Mouse (Mus musculus): ENCODE results near the gene Mlxipl. TPM values are rescaled to one million over a fixed set of nuclear protein-coding genes. Genes with fewer than 3 reads are reported as not detected.

Gene Mlxipl
- polyA plus RNA-seq, 1 experiment from 2014 or later: 3.9 TPM

DNA sequence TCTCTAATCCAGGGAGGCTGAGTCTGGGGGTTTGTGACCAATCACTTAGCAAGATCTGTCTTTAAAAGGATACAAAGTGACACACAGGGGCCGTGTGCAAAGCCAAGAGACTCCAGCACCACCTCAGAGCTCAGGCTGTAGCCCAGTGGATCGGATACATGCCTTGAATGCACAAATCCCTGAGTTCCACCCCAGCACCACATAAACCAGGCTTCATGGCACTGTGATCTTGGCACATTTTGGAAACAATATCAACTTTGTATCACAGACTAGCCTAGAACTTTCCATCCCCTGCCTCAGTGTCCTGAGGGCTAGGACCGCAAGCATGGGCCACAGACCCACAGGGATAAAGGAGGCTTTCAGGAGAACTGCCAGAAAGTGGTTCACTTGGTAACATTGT is 23.7 kb upstream of the Mlxipl start:
- no peak for ATAC-seq (ENCODE audit: insufficient number of reproducible peaks, insufficient read depth, low FRiP score, low TSS enrichment, low read depth)
- Histone ChIP-seq H3K9me3 (no peaks in the 10 kb centered on the region), H3K9ac (0 out of 2 replicates have a peak overlapping the region, but pooled peaks have one; percentile 11), H3K4me2 (peak overlapping the region; percentile 95; the same call in 1 of the 2 replicates), H3K4me3 (peak overlapping the region; percentile 12), H3K4me1 (peaks cover 22% of the 10 kb centered on the region), H3K36me3 (peaks cover 48% of the 10 kb centered on the region), H3K27me3 (no peaks in the 10 kb centered on the region), H3K27ac (no peak overlapping the region)
- WGBS: 91% methylated on average over 3 of the region's 3 CpGs

GRCm38 (mm10) chr5:135070448-135070847 is 19.2 kb upstream of the Mlxipl start:
- 91% methylated on average over 3 of the region's 3 CpGs for whole genome bisulfite sequencing
- H3K4me2 ChIP-seq: no peak overlapping the region
- no peaks in the 10 kb centered on the region for H3K27me3 ChIP-seq
- H3K9me3 ChIP-seq: no peaks in the 10 kb centered on the region
- no peak overlapping the region for H3K27ac ChIP-seq
- H3K9ac ChIP-seq: no peak overlapping the region
- peaks cover 18% of the 10 kb centered on the region for H3K4me1 ChIP-seq
- H3K4me3 ChIP-seq: no peak overlapping the region
- ATAC-seq (ENCODE audit: insufficient number of reproducible peaks, insufficient read depth, low FRiP score, low TSS enrichment, low read depth): no peak
- peaks cover 59% of the 10 kb centered on the region for H3K36me3 ChIP-seq

DNA sequence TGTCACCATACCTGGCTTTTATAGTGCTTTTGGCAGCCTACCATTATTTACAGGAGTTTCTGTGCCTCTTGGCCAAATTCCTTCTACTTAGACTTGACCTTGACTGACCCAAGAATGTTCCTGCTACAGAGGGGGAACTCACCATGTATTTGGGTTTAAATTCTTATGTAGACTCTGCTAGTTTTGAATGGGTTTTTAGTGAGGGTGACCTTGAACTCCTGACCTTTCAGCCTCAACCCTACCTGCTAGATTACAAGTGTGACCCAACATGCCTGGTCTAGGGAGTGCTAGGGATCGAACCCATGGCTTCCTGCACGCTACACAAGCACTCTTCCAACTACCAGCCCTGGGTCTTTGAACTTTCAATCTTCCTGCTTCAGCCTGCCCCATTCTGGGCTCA is 17.6 kb upstream of the Mlxipl start:
- Histone ChIP-seq H3K4me3 (no peak overlapping the region), H3K36me3 (peaks cover 51% of the 10 kb centered on the region), H3K27me3 (no peaks in the 10 kb centered on the region), H3K27ac (no peak overlapping the region), H3K9ac (no peak overlapping the region), H3K9me3 (no peaks in the 10 kb centered on the region), H3K4me2 (no peak overlapping the region), H3K4me1 (peaks cover 21% of the 10 kb centered on the region)
- ATAC-seq (ENCODE audit: insufficient number of reproducible peaks, insufficient read depth, low FRiP score, low TSS enrichment, low read depth): no peak
- 97% methylated on average over 2 of the region's 2 CpGs for WGBS

- no peak for ATAC-seq (ENCODE audit: insufficient number of reproducible peaks, insufficient read depth, low FRiP score, low TSS enrichment, low read depth)
- Histone ChIP-seq H3K36me3 (peaks cover 44% of the 10 kb centered on the region), H3K27me3 (no peaks in the 10 kb centered on the region), H3K27ac (no peak overlapping the region), H3K9me3 (no peaks in the 10 kb centered on the region), H3K4me3 (no peak overlapping the region), H3K4me2 (no peak overlapping the region), H3K4me1 (peaks cover 23% of the 10 kb centered on the region), H3K9ac (no peak overlapping the region; the same call in 1 of the 2 replicates)
- 64% methylated on average over 6 of the region's 6 CpGs for WGBS
These were observed 17.0 kb upstream of the Mlxipl start for GRCm38 (mm10) chr5:135072720-135073119.

GRCm38 (mm10) chr5:135073349-135074150 is 16.1 kb upstream of the Mlxipl start:
- no peak overlapping the region for H3K27ac ChIP-seq
- no peak overlapping the region for H3K4me3 ChIP-seq
- H3K27me3 ChIP-seq: no peaks in the 10 kb centered on the region
- H3K9ac ChIP-seq: peak overlapping the region; percentile 67
- H3K4me2 ChIP-seq: peak overlapping the region; percentile 40
- H3K4me1 ChIP-seq: peaks cover 23% of the 10 kb centered on the region
- no peak for ATAC-seq (ENCODE audit: insufficient number of reproducible peaks, insufficient read depth, low FRiP score, low TSS enrichment, low read depth)
- no peaks in the 10 kb centered on the region for H3K9me3 ChIP-seq
- 23% methylated on average over 26 of the region's 26 CpGs for WGBS
- H3K36me3 ChIP-seq: peaks cover 36% of the 10 kb centered on the region

DNA sequence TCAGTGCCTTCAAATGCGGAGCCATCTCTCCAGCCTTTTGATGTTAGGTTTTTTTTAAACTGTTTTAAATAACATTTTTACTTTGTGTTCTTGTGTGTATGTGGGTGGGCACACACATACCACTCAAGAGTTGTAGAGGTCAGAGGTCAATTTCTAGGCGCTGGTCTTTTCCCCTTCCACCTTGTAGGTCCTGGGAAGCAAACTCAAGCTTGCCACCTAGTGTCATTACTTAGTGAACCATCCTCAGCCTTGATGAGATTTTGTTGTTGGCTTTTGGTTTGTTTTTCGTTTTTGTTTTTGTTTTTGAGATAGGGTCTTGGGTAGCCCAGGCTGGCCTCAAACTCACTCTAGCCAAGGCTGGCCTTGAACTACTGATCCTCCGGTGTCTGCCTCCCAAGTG is 14.0 kb upstream of the Mlxipl start:
- Histone ChIP-seq H3K4me2 (no peak overlapping the region), H3K36me3 (peaks cover 33% of the 10 kb centered on the region), H3K4me3 (no peak overlapping the region), H3K4me1 (peaks cover 23% of the 10 kb centered on the region), H3K27me3 (no peaks in the 10 kb centered on the region), H3K27ac (no peak overlapping the region), H3K9ac (no peak overlapping the region), H3K9me3 (no peaks in the 10 kb centered on the region)
- 73% methylated on average over 4 of the region's 4 CpGs for WGBS
- no peak for ATAC-seq (ENCODE audit: insufficient number of reproducible peaks, insufficient read depth, low FRiP score, low TSS enrichment, low read depth)

- no peak for ATAC-seq (ENCODE audit: insufficient number of reproducible peaks, insufficient read depth, low FRiP score, low TSS enrichment, low read depth)
- Histone ChIP-seq H3K9ac (peak overlapping the region; percentile 99; the same call in 1 of the 2 replicates), H3K4me1 (peaks cover 23% of the 10 kb centered on the region), H3K4me3 (peak overlapping the region; percentile 16), H3K27ac (peak overlapping the region; percentile 91; the same call in 1 of the 2 replicates), H3K4me2 (peak overlapping the region; percentile 71), H3K9me3 (no peaks in the 10 kb centered on the region), H3K27me3 (no peaks in the 10 kb centered on the region), H3K36me3 (peaks cover 29% of the 10 kb centered on the region)
- 89% methylated on average over 14 of the region's 14 CpGs for WGBS
These were observed 13.3 kb upstream of the Mlxipl start for GRCm38 (mm10) chr5:135076368-135076767.

- peak overlapping the region; percentile 71 for H3K4me2 ChIP-seq
- 16% methylated on average over 14 of the region's 14 CpGs for WGBS
- peak overlapping the region; percentile 91 for H3K27ac ChIP-seq
- H3K9me3 ChIP-seq: no peaks in the 10 kb centered on the region
- peak; percentile 44 for ATAC-seq (ENCODE audit: insufficient number of reproducible peaks, insufficient read depth, low FRiP score, low TSS enrichment, low read depth)
- H3K36me3 ChIP-seq: peaks cover 26% of the 10 kb centered on the region
- H3K9ac ChIP-seq: peak overlapping the region; percentile 99
- H3K27me3 ChIP-seq: no peaks in the 10 kb centered on the region
- peaks cover 23% of the 10 kb centered on the region for H3K4me1 ChIP-seq
- H3K4me3 ChIP-seq: peak overlapping the region; percentile 98
These were observed 12.7 kb upstream of the Mlxipl start for GRCm38 (mm10) chr5:135076931-135077505.

DNA sequence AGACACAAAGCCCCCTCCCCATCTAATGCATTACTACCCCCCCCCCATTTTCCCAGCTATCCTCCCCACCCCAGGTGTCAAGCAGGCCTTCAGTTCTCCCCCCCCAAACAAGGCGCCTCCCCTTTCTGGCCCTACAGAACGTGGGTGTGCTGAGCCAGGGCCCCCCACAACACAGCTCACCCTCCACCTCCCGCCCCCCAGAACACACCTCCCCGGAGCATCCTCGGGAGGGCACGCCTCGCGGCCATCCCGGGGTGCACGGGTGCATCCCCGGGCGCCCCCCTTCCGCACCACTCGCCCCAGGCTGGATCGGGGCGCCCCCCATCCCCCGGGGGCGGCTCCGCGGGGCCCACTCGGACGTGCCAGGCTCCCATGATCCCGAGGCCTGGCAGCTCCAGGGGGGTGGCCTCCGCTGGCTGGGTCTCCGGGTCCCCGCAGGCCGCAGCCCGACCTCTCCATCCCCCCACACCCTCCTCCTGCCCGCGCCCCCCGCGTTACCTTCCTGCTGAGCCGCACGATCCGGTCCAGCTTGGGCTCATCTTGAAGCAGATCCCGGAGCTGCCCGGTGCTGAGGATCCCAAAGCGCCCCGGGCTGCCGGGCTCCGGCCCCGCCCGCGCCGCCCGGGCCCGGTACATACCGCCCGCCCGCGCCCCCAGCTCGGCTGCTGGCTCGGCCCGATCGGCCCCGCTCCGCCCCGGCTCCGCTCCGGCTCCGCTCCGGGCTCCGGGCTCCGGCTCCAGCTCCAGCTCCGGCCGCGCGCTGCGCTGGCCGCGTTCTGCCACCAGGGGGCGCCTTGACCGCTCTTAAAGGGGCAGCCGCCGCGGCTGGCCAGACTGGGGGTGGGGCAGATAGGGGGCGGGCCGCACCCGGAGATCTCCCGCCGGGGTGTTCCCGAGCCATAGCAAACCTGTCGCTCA is 11.9 kb upstream of the Mlxipl start, which contains the start of gene Vps37d:
Gene Vps37d (minus strand): TSS at position 703 of the 918 bp plus-strand sequence.
- Histone ChIP-seq H3K4me1 (peaks cover 23% of the 10 kb centered on the region), H3K27ac (peak within 1 kb of the TSS; percentile 91), H3K36me3 (peaks cover 18% of the 10 kb centered on the region), H3K9ac (peak within 1 kb of the TSS; percentile 99), H3K27me3 (no peaks in the 10 kb centered on the region), H3K4me3 (peak within 1 kb of the TSS; percentile 98), H3K4me2 (peak within 1 kb of the TSS; percentile 71), H3K9me3 (no peaks in the 10 kb centered on the region)
- under 1% methylated on average over 80 of the region's 83 CpGs for WGBS
- peak; percentile 69 for ATAC-seq (ENCODE audit: insufficient number of reproducible peaks, insufficient read depth, low FRiP score, low TSS enrichment, low read depth)

DNA sequence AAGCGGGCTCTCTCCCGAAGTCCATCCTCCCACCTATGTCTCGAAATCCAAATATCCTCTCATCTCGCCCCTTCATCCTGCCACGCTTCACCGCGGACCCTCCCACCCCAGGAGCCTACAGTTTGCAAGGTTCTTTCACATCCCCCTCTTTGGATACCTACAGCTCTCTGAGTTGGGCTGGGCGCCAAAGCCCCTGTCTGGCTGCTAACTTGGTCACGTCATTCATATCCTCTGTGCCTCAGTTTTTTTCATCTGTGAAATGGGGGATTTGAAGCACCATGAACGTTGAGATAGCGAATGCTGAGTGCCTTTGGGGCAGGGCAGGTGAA is 11.2 kb upstream of the Mlxipl start:
- ATAC-seq (ENCODE audit: insufficient number of reproducible peaks, insufficient read depth, low FRiP score, low TSS enrichment, low read depth): peak; percentile 15; the same call in 1 of the 2 replicates
- H3K9ac ChIP-seq: peak overlapping the region; percentile 99

DNA sequence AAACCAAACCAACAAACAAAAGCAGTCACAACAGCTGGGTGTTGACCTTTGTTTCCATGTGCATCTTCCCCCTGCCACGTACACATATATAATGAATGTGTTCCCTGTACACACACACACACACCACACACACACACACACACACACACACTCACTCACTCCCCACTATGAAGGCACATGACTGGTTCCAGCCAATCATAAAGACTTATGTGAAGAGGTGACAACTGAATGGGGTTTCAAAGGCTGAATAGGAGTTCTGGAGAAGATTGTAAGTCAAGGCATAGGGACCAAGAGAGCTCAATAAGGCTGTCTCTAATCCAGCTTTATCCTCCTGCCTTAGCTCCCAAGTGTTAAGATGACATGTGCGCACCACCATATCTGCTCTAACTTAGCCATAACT is 10.1 kb upstream of the Mlxipl start:
- Histone ChIP-seq H3K27me3 (no peaks in the 10 kb centered on the region), H3K4me1 (peaks cover 10% of the 10 kb centered on the region), H3K27ac (no peak overlapping the region), H3K4me2 (no peak overlapping the region), H3K4me3 (no peak overlapping the region), H3K36me3 (peaks cover 9% of the 10 kb centered on the region), H3K9ac (no peak overlapping the region), H3K9me3 (no peaks in the 10 kb centered on the region)
- ATAC-seq (ENCODE audit: insufficient number of reproducible peaks, insufficient read depth, low FRiP score, low TSS enrichment, low read depth): no peak
- 97% methylated on average over 2 of the region's 2 CpGs for WGBS

More for the DNA sequence above, 11.2 kb upstream of the Mlxipl start:
- 1% methylated on average over 11 of the region's 11 CpGs for WGBS
- Histone ChIP-seq H3K4me1 (peaks cover 19% of the 10 kb centered on the region), H3K9me3 (no peaks in the 10 kb centered on the region), H3K27ac (0 out of 2 replicates have a peak overlapping the region, but pooled peaks have one; percentile 91), H3K4me3 (peak overlapping the region; percentile 98), H3K27me3 (no peaks in the 10 kb centered on the region), H3K36me3 (peaks cover 13% of the 10 kb centered on the region), H3K4me2 (peak overlapping the region; percentile 71)
